Mouse (Mus musculus): ENCODE measurements at regions not wholly inside any gene's neighbourhood (a gene's known extent, or its start where the extent isn't known, plus 50 kb on each side); places are given as distances from the start of the nearest gene placed in this dataset.
"Not testable (repeated sequence)": the region's sequence is repeated elsewhere in the genome, so short reads cannot be mapped to it uniquely, and the experiment has no call there.

- DNase-seq (ENCODE audit: low spot score), result no peak
These were observed 251.2 kb upstream of the Kcnh8 start for GRCm38 (mm10) chr17:52351293-52351692.

- DNase-seq (ENCODE audit: low spot score), result no peak
These were observed 251.8 kb upstream of the Kcnh8 start for GRCm38 (mm10) chr17:52350696-52351095.

DNA sequence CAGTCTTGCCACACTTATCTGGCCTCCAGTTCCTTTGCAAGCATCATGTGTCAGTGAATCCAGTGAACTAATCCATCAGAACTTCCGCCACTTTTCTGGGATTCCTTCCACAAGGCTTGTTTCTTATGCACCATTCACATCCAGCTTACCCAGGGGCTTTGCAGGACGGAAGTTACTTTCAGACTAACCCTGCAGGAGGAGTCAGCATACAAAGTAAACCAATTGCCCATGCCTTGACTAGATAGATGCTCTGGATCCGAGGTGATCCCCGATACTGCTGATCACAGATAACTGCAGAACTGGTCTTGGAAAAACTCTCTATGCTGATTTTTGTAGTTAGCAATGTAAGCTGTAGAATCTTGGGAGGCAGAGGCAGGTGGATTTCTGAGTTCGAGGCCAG is 252.6 kb upstream of the Kcnh8 start:
- no peak for DNase-seq (ENCODE audit: low spot score)

DNA sequence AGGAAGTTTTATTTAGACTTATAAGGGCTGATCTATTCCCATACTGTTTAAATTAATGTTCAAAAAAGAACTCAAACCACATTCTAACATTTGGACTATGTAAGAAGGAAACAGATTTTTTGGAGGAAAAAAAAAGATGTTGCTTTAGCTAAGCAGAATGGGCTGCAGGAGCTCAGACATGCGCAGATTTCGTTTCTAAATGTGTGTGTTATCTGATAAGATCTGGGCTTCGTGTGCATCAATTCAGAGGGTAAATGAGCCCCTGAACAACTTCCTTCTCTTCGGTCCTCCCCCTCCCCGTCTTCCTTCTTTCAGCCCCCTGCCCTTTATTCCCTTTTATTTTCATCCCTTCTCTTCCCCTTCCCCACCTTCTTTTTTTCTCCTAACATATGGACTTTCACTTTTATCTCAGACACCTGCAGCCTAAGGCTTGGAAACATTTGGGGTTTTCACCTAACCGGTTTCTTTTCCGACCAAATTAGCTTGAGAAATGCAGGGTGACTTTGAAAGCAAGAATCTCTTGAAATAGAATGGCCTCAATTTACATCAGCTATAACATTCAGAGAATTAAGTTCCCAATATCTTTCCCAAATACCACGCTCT is 253.9 kb upstream of the Kcnh8 start:
- no peak for DNase-seq (ENCODE audit: low spot score)

GRCm38 (mm10) chr17:52320586-52320985 is 281.9 kb upstream of the Kcnh8 start:
- no peak for DNase-seq (ENCODE audit: low spot score)

DNA sequence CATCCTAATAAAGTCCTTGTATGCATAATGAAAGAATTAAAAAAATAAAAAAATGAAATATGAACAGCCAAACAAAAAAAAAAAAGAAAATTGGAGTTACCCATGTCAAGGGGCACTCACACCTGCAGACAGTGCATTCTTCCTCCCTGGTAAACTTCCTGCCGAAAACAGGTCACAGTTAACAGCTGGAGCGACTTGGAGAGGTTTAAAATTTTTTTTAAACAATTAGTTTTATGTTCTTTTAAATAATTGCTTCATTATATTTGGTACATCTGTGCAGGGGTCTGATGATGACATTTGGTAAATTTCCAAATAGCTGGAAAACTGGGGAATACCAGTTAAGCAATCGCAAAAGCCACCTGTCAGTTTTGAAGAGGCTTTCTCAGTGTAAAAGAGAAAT is 285.5 kb upstream of the Kcnh8 start:
- no peak for DNase-seq (ENCODE audit: low spot score)

GRCm38 (mm10) chr17:52315879-52316278 is 286.6 kb upstream of the Kcnh8 start:
- no peak for DNase-seq (ENCODE audit: low spot score)

- not testable (repeated sequence) for DNase-seq (ENCODE audit: low spot score)
These were observed 287.1 kb upstream of the Kcnh8 start for GRCm38 (mm10) chr17:52315456-52315855.

GRCm38 (mm10) chr17:52312043-52312442 is 290.5 kb upstream of the Kcnh8 start:
- DNase-seq (ENCODE audit: low spot score), result no peak

DNA sequence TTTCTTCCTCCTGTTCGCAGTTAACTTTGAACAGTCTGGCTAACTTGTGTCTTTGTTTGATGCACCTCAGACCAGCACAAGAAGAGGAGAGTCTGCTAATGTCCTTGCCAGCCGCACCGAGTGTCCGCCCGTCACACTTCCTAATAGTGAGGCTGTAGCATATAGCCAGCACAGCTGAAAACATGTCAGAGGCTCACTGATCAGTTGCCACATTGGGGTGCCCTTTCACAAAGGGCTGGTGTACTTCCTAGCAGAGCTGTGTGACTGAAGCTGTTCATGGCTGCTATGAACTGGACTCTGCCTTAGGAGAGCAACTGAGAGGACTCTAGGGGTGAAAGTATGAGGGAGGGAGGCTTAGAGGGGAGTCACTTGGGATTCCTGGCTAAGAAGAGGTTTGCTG is 293.7 kb upstream of the Kcnh8 start:
- no peak for DNase-seq (ENCODE audit: low spot score)

GRCm38 (mm10) chr17:52304133-52304532 is 298.4 kb upstream of the Kcnh8 start:
- no peak for DNase-seq (ENCODE audit: low spot score)

DNA sequence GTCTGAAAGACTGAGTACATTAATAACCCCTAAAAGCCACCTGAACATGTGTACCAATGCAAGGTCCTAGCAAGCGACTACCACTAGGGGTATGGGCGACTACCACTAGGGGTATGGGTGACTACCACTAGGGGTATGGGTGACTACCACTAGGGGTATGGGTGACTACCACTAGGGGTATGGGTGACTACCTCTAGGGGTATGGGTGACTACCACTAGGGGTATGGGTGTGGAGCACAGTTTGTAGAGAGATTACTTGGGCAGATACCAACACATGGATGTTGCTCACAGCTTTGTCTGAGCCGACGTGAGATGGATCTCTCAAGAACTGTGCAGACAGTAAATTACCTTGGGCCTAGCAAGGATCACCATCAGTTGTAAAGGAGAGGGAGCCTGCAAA is 299.2 kb upstream of the Kcnh8 start:
- DNase-seq (ENCODE audit: low spot score), result no peak

- no peak for DNase-seq (ENCODE audit: low spot score)
These were observed 302.7 kb upstream of the Kcnh8 start for GRCm38 (mm10) chr17:52299769-52300168.

- no peak for DNase-seq (ENCODE audit: low spot score)
These were observed 317.1 kb upstream of the Kcnh8 start for GRCm38 (mm10) chr17:52285392-52285791.

DNA sequence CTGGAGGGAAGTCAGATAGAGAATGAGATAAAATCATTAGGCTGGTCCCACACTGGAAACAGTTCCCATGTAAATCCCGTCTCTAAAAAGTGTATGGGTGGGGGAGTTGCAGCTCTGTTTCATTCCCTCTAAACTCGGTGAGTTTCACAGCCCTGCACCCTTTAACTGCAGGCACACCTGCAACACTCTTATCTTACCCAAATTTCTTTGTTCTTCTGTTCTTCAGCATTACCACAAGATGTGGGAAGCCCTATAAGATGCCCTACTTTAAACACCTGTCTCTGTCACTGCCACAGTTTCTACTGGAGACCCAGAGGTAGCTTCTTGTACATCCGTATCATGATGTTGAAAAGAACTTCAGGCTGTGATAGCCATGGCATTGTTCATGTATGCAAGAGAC is 320.2 kb upstream of the Kcnh8 start:
- no peak for DNase-seq (ENCODE audit: low spot score)

GRCm38 (mm10) chr17:52278523-52278922 is 324.0 kb upstream of the Kcnh8 start:
- no peak for DNase-seq (ENCODE audit: low spot score)

DNA sequence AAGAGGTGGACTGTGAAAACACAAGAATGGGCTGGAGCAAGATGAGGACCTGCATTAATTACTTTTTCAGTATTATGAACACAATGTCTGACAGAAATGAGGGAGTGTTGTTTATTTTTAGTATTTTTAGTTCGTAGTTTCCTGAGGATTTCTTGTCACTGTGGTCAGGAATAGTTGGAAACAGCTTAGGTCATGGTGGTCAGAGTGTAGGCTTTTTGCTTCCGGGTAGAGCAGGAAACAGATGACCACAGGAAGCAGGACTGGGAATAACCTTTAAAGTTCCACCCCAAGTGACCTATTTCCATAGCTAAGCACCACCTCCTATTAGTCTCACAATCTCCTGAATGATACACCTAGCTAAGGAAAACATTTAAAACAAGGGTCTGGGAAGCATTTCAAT is 333.7 kb upstream of the Kcnh8 start:
- no peak for DNase-seq (ENCODE audit: low spot score)

DNA sequence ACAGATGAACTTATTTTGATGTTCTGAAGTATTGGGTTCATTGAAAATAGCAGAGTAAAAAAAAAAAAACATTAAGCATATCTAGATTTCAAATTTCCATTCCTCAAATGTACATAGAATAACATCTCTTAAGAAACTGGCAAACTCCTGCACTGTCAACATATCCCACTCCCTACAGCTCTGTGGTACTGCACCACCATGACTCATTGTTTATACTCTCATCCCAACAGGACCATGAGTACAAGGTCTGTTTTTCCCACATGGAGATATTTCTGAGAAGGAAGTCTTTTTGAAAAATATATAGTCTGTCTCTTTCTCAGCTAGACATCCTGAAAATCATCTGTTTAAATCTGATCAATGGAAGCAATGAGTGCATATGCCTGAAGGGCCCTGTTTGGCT is 351.2 kb upstream of the Kcnh8 start:
- DNase-seq (ENCODE audit: low spot score), result no peak

DNA sequence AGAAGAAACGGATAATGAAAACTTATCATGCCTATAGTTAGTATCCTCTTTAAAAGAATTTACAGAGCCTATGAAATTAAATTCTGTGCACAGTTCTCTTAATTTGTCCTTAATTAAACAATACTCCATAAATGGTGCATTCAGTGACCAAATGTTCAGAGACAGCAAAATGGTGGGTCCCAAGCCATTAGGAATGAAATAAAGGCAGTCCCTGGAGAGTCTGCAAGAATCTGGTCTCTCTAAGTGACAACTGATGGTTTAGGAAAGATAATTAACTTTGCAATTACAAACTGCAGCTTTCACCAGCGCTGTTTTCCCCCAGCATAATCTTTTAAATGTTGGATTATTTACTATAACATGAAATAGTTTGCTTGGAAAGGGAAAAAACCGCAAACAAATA is 376.9 kb upstream of the Kcnh8 start:
- DNase-seq (ENCODE audit: low spot score), result no peak

DNA sequence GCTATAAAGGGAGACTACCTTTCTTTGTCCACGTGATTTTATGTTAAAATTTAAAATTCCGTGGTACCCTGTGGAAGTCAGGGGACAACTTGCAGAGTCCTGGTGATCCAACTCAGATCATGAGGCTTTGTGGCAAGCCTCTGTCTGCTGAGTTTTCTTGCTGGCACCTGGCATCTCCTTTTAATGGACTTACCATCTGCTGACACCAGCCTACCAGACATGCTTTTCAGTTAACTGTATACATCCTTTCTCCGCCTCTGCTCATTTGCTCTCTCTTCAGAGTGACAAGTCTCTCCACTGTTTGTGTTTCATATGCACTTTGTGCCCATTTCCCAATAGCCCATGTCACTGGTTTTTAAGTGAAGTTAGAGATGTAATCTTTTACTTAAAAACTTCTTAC is 382.1 kb upstream of the Kcnh8 start:
- DNase-seq (ENCODE audit: low spot score), result no peak

GRCm38 (mm10) chr17:52217411-52217810 is 384.3 kb upstream of the Satb1 start:
- DNase-seq (ENCODE audit: low spot score), result no peak

DNA sequence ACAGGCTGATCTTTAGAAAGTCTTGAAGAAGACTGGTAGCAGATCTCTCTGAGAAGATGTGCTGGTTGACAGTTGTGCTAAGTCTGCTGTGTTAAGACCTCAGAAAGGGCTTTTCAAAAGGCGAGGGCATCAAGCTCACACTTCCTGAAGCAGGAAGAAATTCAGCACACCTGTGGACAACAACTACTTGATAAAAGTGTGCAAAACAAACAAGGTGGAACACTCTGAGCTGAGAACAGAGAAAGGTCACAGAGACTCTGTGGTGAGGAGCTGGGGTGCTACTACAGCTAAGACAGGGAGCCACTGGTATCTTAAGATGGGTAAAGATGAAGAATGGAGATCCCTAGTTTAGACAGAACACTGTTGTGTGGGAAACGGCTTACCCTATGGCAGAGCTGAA is 379.9 kb upstream of the Satb1 start:
- DNase-seq (ENCODE audit: low spot score), result no peak

DNA sequence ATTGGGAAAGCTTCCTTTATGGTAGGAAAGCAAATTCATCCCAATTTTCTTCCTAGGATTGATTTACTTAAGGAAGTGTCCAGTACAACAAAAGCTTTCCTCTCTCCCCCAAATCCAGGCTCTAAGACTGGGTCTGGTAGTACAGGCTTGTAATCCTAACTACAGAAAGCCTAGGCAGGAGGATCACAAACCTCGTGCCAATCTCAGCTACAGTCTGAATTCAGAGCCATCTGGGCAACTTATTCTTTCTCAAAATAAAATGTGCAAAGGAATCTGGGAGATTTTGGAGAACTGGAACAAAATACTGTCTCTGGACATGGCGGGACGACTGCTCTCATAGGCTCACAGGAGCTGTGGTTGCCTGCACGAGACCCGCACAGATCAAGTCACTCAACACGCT is 377.4 kb upstream of the Satb1 start:
- DNase-seq (ENCODE audit: low spot score), result no peak

DNA sequence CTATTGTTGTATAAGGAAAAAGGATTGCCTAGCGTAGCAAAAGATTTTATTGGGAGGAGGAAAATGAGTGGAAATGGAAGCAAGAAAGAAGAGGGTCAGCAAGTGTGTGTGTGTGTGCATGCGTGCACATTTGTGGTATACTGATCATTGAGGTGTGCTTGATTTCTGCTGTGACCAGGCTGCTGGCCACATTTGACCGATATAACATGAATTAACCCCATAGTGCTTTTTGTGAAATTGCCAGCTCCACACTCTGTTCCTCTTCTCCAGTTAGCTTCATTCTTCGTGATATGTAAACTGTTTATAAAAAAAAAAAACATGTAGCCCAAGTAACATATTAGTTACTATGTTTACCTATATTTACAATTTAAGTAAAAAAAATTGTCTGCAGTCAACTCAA is 364.6 kb upstream of the Satb1 start:
- no peak for DNase-seq (ENCODE audit: low spot score)

- DNase-seq (ENCODE audit: low spot score), result no peak
These were observed 363.7 kb upstream of the Satb1 start for GRCm38 (mm10) chr17:52196811-52197210.
